Mouse (Mus musculus) ES-CJ7 (cell line): ENCODE measurements around the gene 9530068E07Rik.

Experiments
- DNase-seq: peaks from one replicate; pipeline ENCODE4 v3.0.0; 2011; ENCODE audit warnings: low read depth, low spot score

Gene 9530068E07Rik

DNA sequence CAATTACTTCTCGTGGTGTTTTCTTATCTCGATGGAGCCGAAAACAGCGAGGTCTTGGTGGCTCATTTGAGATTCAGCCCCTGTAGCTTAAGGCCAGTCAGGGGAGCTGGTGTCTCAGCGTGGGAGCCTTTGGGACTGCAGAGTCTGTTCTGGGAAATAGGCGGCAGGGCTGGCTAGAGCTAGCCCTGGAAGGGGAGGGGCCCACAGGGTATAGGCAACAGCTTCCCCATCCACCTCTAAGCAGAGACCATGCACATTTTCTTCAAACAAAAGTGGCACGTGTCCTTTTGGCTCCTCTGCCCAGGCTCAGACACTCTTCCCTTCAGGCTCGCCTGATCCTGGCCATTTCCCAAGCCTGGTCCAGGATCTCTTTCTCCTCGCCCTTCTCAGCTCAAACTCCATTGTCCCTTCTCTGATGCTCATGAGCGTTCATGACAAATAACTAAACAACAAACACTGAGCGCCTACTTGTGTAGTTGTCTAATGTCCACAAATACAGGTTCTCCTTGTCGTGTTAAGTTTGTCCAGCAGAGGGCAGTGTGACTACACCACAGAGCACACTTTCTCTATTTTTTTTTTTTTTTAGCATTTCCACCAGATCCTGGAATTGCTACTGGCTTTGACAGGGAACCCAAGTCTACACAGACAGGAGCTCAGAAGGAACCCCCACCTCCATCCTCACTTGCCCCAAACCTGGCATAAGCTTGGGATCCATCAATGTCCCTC lies 25.0 kb downstream of the 9530068E07Rik start:
- peak; percentile 82 for DNase-seq

DNA sequence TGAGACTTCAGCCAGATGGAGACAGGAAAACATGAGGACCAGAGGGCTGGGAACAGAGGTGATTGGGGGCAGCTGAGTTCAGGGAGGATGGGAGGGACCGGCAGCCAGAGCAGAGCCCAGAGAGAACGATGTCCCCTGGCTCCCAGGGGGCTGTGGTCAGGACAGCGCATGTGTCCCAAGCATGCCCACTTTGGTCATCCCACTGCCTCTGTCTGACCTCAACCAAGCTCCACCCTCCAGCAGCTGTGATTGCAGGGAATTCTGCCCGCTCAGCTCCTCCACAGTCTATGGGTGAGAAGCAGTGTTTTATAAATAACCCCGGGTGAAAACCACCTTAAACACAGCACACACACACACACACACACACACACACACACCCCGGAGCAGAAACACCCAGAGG lies 33.2 kb downstream of the 9530068E07Rik start:
- no peak for DNase-seq

DNA sequence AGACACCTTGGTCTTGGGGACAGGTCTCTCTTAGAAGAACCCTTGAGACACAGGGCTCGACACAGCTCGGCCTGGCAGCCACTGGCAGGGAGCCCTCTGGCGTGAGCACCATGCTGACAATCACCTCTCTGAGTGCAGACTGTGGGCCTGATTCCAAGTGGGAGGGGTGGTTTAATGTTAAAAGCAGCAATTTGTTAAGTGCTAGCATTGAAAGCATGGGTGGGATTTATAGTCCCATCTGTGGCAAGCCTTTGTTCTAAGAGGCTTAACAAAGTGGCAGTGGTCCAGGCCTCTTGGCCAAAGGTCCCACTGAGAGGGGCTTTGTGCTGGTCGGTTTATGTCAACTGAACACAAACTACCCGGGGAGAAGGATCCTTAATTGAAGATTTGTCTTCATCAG lies 35.4 kb downstream of the 9530068E07Rik start:
- no peak for DNase-seq

DNA sequence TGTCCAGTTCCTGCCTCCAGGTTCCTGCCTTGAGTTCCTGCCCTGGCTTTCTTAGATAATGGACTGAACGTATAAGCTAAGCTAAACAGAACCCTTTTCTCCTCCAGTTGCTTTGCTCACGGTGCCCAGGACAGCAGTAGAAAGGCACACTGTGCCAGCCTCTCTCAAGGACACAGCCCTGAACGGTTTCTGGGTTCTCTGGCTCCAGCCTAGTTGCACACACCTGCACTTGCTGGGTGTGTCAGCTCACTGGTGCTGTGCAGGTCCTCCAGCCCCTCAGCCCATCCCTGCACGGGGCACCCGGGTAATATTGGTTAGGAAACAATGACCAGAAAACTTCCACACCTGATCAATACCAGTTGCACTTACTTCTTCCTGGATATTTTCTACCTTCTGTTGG lies 35.9 kb downstream of the 9530068E07Rik start:
- DNase-seq, result no peak

DNA sequence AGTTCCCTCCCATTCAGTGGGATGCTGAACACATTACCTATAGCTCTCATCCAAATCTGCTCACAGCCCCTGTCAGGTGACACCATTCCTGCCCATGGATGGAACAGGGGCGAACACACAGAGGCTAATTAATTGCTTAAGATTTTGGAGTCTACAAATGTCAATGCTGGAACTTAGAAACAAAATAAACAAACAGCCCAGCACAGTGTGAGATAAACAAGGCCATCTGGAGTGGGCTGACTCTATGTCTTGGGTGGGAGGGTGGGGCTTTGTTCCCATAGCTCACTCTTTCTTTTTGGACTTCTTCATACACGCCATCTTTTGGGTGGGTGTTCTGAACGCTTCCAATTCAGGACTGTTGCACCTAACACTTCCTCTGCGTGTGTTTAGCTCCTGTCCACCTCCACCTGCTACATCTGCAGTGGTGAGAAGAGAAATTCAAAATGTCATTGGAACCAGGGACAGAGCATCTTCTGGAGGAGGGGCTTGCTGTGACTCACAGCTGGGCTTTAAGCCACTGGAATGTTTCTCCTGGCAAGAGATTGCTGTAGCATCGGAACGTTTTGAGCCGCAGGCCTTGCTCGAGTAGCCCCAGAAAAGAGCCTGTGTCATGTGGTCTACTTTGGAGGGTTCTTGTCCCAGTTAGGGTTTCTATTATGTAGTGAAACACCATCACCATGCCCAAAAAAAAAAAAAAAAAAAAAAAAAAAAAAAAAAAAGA lies 37.0 kb downstream of the 9530068E07Rik start:
- DNase-seq, result no peak

DNA sequence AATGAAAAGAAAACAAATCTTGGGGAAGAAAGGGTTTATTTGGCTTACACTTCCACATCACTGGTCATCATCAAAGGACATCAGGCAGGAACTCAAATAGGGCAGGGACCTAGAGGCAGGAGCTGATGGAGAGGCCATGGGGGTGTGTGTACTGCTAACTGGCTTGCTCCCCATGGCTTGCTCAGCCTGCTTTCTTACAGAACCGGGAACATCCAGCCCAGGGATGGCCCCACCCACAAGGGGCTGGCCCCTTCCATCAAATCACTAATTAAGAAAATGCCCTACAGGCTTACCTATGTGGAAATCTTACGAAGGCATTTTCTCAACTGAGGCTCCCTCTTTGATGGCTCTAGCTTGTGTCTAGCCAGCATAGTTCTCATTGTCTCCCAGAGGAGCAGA lies 37.6 kb downstream of the 9530068E07Rik start:
- DNase-seq, result no peak

DNA sequence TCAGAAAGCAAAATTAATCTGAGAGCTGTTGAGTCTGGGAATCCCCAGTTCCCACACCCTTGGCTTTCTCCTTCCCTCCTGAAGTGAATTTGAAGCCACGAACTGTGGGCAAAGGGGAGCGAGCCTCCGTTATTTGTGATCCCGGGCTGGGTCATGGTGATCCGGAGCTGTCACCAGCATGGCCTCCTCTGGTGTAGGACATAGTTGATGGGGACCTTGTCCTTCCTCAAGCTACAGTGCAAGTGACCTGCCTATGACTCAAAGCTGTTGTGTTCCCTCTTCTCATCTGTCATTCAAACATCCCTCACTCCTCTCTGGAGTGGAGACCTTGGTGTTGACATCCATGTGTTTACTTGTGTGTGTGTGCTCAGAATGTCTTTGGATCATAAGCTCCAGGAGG lies 39.2 kb downstream of the 9530068E07Rik start:
- no peak for DNase-seq

DNA sequence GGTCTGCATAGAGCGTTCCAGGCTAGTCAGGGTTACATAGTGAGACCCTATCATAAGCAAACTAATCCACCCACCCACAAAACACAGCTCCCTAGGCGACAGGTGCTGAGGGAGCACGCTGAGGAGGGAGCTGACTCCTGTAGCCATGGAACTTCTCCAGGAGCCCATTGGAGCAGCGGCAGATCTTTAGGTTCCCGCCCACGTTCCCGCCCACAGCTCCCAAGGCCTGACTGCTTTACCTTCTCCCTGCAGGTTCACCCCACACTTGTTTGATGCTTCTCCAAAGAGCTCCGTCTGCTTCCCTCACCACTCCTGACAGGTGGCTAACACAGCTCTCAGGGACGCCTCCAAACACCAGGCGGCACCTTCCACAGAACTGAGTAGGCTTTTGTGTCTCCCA lies 40.9 kb downstream of the 9530068E07Rik start:
- DNase-seq, result peak; percentile 54

DNA sequence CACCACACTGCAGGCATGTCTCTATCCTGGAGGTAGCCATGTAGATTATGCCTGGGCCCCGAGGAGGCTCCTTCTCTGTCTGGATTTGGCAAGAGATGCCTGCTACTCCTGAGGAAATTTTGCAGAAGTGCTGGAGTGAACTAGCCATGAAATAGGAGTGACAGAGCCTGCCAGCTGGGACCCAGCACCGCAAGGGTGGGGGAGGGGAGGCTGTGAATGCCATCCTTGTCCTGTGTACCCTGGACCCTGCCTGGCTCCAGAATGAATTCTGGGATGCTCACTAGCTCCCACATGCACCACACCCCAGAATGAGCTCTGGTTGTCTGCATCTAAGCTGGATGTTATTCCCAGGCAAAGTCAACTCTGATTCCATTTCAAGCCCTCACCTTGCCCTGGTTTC lies 44.9 kb downstream of the 9530068E07Rik start:
- DNase-seq, result no peak

DNA sequence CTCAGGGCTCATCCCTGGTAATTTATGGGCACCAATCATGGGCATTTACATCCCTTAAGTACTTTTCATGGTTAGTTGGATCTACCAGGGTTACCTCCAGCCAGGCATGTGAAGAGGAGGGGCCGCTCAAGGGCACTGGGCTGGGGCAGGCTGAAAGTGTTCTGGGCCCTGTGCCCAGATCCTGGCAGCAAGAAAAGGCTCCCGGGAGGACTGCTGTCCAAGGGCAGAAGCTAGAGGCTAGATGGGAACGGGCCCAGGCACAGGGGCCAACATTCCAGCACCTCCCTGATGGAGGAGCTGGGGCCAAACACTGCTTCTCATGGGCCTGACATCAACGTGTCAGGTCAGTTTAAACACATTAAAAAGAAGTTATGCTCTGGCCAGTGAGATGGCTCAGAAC lies 51.0 kb downstream of the 9530068E07Rik start:
- no peak for DNase-seq

DNA sequence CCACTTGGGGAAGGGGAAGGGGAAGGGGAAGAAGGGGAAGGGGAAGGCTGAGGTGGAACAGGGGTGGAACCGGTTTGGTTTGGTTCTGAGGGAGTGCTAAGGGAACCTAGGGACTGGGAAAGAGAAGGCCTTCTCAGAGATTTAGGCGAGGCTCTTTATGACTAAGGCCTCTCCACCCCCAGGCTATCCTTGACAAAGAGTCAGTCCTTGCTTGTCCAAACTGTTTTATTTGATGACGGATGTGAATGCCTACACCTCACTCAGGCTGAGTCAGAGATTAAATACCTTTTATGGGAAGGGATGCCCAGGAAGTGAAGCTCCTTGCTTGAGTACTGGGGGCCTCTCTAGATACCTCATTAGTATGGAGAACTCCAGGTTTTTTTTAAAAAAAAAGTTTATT lies 52.8 kb downstream of the 9530068E07Rik start:
- peak; percentile 51 for DNase-seq

DNA sequence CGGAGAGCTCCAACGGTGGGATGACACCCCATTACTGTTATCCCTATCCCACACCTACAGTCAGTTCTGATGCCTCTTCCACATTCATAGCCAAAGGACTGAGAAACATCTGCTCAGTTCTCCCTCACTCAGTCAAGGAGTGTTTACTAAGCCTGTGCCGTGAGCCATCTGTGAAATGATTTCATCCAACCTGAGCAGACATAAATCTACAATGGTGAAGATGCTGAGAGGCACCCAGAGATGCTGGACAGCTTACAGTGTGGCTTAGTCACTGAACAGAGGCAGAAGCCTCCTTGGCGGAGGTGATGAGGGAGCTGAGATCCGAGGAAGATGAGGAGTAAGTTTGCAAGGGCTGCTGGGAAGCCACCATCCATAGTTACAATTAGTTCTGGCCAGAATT lies 62.1 kb downstream of the 9530068E07Rik start:
- no peak for DNase-seq
